Mouse (Mus musculus): Measurements from ENCODE around the gene Map3k6. TPM values are rescaled to one million over a fixed set of nuclear protein-coding genes. Genes with fewer than 3 reads are reported as not detected.

Map3k6 gene
- polyA plus RNA-seq, 1 experiment from 2014 or later: 2.1 TPM

DNA sequence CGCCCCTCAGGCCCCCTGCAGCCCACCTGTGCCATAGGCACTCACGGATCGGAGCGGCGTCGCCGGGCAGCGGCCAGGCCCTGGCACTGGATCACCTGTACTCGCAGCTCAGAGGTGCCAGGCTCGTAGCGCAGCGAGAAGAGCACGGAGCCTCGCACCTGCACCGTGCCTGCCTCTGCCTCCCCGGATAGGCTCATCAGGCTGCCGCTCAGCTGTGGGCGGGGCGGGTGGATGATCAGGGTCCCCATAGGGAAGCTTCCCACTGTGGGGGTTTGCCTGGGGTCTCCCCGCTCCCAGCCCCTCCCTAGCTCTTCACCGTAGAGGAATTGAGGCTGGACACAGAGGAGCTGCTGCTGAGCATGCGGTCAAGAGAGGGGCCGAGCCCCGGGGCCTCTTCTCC lies 16.2 kb downstream of the Map3k6 start:
- no peak for ATAC-seq
- Histone ChIP-seq H3K9ac (replicated peaks; ENCODE audit: low read depth, low read length) (no peak overlapping the region), H3K4me1 (replicated peaks; ENCODE audit: control insufficient read depth, insufficient read depth, low read length) (no peaks in the 10 kb centered on the region), H3K4me3 (replicated peaks; ENCODE audit: low read length) (no peak overlapping the region), H3K36me3 (ENCODE audit: control insufficient read depth, insufficient read depth) (no peaks in the 10 kb centered on the region), H3K4me2 (ENCODE audit: low read length) (no peak overlapping the region), H3K9me3 (ENCODE audit: control insufficient read depth, low read length) (no peaks in the 10 kb centered on the region), H3K27me3 (replicated peaks; ENCODE audit: control insufficient read depth, insufficient read depth, low read length) (peaks cover 11% of the 10 kb centered on the region), H3K27ac (ENCODE audit: low read length) (no peak overlapping the region)
- 19% methylated on average over 24 of the region's 24 CpGs for WGBS

DNA sequence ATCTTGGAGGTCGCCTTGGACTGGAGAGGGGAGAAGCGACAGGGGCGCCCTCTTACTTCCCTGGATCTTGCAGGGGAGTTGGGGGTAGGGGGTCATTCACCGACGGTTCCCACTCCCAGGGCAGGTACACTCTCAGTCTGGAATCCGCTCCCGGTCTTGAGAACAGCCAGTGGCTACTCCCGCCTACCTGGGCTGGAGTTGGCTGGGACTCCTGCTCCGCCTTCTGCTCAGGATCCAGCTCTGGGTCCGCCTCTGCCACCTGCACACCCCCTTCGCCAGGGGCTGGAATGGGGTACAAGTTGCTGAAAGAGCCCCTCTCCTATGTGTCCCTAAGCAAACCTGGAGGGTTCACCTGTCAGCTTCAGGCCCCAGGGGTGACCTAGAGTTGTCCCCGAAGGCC lies 16.6 kb downstream of the Map3k6 start:
- no peaks in the 10 kb centered on the region for H3K36me3 ChIP-seq (ENCODE audit: control insufficient read depth, insufficient read depth)
- H3K4me1 ChIP-seq (replicated peaks; ENCODE audit: control insufficient read depth, insufficient read depth, low read length): no peaks in the 10 kb centered on the region
- WGBS: 31% methylated on average over 10 of the region's 12 CpGs
- no peak overlapping the region for H3K27ac ChIP-seq (ENCODE audit: low read length)
- H3K27me3 ChIP-seq (replicated peaks; ENCODE audit: control insufficient read depth, insufficient read depth, low read length): peaks cover 7% of the 10 kb centered on the region
- no peak overlapping the region for H3K4me2 ChIP-seq (ENCODE audit: low read length)
- H3K9ac ChIP-seq (replicated peaks; ENCODE audit: low read depth, low read length): no peak overlapping the region
- no peak for ATAC-seq
- H3K9me3 ChIP-seq (ENCODE audit: control insufficient read depth, low read length): no peaks in the 10 kb centered on the region
- no peak overlapping the region for H3K4me3 ChIP-seq (replicated peaks; ENCODE audit: low read length)

DNA sequence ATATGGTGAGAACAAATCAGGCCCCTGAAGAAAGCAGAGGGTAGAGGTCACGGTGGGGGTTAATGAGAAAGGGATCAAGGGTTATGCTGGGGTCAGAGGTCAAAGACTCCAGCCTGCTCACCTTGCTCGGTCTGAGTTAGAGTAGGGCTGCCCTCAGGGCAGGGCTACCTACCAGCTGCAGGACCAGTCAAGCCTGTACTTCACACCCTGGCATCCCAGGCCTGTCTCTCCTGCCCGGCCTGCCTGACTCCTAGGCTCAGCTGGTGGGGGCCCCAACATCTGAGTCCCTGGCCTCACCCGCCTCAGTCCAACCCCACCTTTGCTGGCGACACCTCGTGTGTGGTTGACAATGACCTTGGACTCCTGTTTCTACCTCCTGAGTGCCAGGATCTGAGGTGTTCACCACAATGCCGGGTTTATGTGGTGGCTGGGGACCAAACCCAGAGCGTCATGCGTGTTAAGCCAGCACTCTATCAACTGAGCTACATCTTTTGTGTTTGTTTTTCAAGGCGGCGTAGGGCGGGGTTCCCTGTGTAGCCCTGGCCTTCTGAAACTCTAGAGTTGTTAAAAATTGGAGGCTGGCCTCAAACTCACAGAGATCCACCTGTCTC lies 17.3 kb downstream of the Map3k6 start:
- Histone ChIP-seq H3K36me3 (ENCODE audit: control insufficient read depth, insufficient read depth) (no peaks in the 10 kb centered on the region), H3K4me1 (replicated peaks; ENCODE audit: control insufficient read depth, insufficient read depth, low read length) (no peaks in the 10 kb centered on the region), H3K9ac (replicated peaks; ENCODE audit: low read depth, low read length) (no peak overlapping the region), H3K4me2 (ENCODE audit: low read length) (no peak overlapping the region), H3K27me3 (replicated peaks; ENCODE audit: control insufficient read depth, insufficient read depth, low read length) (peaks cover 2% of the 10 kb centered on the region; the same call in 1 of the 2 replicates), H3K9me3 (ENCODE audit: control insufficient read depth, low read length) (no peaks in the 10 kb centered on the region), H3K27ac (ENCODE audit: low read length) (no peak overlapping the region), H3K4me3 (replicated peaks; ENCODE audit: low read length) (no peak overlapping the region)
- 83% methylated on average over 12 of the region's 12 CpGs for WGBS
- no peak for ATAC-seq

DNA sequence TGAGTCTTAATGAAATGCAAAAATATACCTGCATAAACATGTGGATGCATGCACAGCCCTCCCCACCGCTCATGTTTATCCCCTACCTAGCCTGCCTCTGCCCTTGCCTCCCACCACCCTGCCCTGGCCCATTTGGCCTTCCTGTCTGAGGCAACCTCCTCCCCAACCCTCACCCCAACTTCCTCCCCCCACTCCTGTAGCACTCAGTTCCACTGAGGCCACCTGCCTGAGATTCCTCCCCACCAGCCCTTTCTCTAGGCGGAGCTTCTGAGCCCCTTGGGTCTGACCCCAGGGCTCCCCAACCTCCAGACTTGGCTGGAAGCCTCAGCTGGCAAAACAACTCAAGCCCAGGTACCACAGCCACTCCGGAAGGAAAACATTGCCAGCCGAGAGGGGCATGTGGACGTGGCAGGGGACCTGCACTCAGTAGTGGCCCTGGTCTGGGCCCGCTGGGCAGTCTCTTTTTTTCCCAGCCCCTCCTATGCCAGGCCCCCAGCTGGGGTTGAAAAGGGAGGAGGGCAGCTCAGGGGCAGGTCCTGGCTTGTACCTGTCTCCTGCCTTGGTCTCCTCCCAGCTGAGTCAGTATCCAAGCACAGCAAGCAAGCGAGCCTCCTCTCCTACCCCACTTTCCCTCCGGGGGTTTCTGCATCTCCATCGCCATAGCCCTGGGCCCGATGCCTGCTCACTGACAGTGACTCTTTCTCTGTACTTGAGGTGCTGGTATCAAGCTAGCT lies 21.2 kb downstream of the Map3k6 start:
- no peak for ATAC-seq
- Histone ChIP-seq H3K4me1 (replicated peaks; ENCODE audit: control insufficient read depth, insufficient read depth, low read length) (no peaks in the 10 kb centered on the region), H3K27ac (ENCODE audit: low read length) (no peak overlapping the region), H3K36me3 (ENCODE audit: control insufficient read depth, insufficient read depth) (peaks cover 24% of the 10 kb centered on the region), H3K9me3 (ENCODE audit: control insufficient read depth, low read length) (no peaks in the 10 kb centered on the region), H3K4me3 (replicated peaks; ENCODE audit: low read length) (no peak overlapping the region), H3K4me2 (ENCODE audit: low read length) (no peak overlapping the region), H3K27me3 (replicated peaks; ENCODE audit: control insufficient read depth, insufficient read depth, low read length) (no peaks in the 10 kb centered on the region), H3K9ac (replicated peaks; ENCODE audit: low read depth, low read length) (no peak overlapping the region)
- 50% methylated on average over 10 of the region's 10 CpGs for WGBS

DNA sequence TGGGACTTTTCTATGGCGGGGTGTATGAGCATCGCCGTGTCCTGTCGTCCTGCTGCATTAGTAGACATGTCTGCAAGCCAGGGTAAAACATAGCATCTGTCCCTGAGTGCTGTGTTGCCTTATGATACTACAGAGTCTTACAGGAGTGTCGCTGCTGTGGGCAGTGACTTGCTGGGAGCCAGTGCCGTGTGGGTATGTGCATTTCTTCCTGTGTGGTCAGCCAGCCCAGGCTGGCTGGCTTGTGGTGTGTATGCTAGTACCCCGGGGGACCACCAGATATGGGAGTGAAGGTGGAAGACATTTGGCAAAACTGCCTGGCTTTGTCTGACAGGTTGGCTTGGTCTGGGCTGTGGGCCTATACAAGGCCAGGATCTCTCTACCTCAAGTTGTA lies 21.8 kb downstream of the Map3k6 start:
- Histone ChIP-seq H3K27ac (ENCODE audit: low read length) (no peak overlapping the region), H3K36me3 (ENCODE audit: control insufficient read depth, insufficient read depth) (peaks cover 30% of the 10 kb centered on the region), H3K4me3 (replicated peaks; ENCODE audit: low read length) (no peak overlapping the region), H3K9ac (replicated peaks; ENCODE audit: low read depth, low read length) (no peak overlapping the region), H3K9me3 (ENCODE audit: control insufficient read depth, low read length) (no peaks in the 10 kb centered on the region), H3K27me3 (replicated peaks; ENCODE audit: control insufficient read depth, insufficient read depth, low read length) (no peaks in the 10 kb centered on the region), H3K4me1 (replicated peaks; ENCODE audit: control insufficient read depth, insufficient read depth, low read length) (no peaks in the 10 kb centered on the region), H3K4me2 (ENCODE audit: low read length) (no peak overlapping the region)
- WGBS: 72% methylated on average over 7 of the region's 7 CpGs
- no peak for ATAC-seq

DNA sequence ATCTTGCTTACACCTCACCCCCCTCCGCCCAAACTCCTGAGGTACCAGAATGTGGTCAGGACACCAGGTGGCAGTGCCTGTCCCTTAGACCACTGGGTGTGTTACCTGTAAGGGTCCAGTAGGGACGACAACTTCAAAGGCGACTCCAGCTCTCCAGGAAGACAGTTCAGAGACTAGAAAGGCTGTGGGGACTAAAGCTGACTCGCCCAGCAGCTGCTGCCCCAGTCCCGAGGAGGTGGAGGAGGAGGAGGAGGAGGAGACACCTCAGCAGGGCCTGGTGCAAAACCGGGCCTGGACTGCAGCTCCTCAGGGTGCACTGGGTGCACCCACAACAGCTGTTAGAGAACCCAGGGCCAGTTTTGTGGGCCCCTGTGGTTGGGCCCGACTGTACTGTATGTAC lies 22.3 kb downstream of the Map3k6 start, which contains the start of gene Sytl1:
Gene Sytl1, minus strand, starts transcription at position 232 of the 400 bp plus-strand sequence.
- no peaks in the 10 kb centered on the region for H3K4me1 ChIP-seq (replicated peaks; ENCODE audit: control insufficient read depth, insufficient read depth, low read length)
- H3K27ac ChIP-seq (ENCODE audit: low read length): no peak within 1 kb of the TSS
- peaks cover 35% of the 10 kb centered on the region for H3K36me3 ChIP-seq (ENCODE audit: control insufficient read depth, insufficient read depth)
- 50% methylated on average over 7 of the region's 7 CpGs for WGBS
- no peak for ATAC-seq
- no peak within 1 kb of the TSS for H3K4me3 ChIP-seq (replicated peaks; ENCODE audit: low read length)
- H3K9me3 ChIP-seq (ENCODE audit: control insufficient read depth, low read length): no peaks in the 10 kb centered on the region
- no peak within 1 kb of the TSS for H3K4me2 ChIP-seq (ENCODE audit: low read length)
- H3K9ac ChIP-seq (replicated peaks; ENCODE audit: low read depth, low read length): no peak within 1 kb of the TSS
- no peaks in the 10 kb centered on the region for H3K27me3 ChIP-seq (replicated peaks; ENCODE audit: control insufficient read depth, insufficient read depth, low read length)

DNA sequence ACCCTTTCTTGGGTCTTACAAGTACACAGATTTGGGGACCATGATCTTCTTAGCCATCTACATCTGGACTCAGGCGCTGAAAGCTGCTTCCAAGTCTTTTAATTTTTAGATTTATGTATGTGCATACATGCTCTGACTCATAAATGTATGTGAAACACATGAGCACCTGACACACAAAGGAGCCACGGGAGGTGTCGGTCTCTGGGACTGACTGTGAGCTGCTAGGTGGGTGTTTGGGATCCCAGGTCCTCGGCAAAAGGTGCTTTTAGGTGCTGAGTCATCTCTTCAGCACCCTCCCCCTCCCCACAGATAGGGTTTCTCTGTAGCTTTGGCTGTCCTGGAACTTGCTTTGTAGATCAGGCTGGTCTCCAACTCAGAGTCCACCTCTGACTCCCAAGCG lies 23.1 kb downstream of the Map3k6 start:
- Histone ChIP-seq H3K9me3 (ENCODE audit: control insufficient read depth, low read length) (no peaks in the 10 kb centered on the region), H3K27me3 (replicated peaks; ENCODE audit: control insufficient read depth, insufficient read depth, low read length) (no peaks in the 10 kb centered on the region), H3K9ac (replicated peaks; ENCODE audit: low read depth, low read length) (no peak overlapping the region), H3K4me3 (replicated peaks; ENCODE audit: low read length) (no peak overlapping the region), H3K4me1 (replicated peaks; ENCODE audit: control insufficient read depth, insufficient read depth, low read length) (no peaks in the 10 kb centered on the region), H3K4me2 (ENCODE audit: low read length) (no peak overlapping the region), H3K27ac (ENCODE audit: low read length) (no peak overlapping the region), H3K36me3 (ENCODE audit: control insufficient read depth, insufficient read depth) (peaks cover 43% of the 10 kb centered on the region)
- ATAC-seq: no peak
- 93% methylated on average over 5 of the region's 5 CpGs for WGBS

DNA sequence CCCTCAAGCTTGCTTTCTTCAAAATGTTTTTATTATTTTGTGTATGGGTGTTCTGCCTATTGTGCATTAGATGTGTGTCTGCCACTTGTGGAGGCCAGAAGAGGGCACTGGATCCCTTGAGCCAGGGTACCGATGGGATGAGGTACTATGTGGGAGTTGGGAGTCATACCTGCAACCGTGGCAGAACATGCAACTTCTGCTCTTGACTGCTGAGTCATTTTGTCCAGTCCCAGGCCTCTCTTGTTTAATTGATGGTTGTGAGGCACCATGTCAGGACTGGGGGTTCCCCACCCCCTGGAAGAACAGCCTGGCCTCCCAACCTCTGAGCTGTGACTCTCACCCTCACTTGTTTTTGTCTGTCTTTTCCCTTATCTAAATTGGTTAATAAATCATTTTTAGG lies 23.9 kb downstream of the Map3k6 start:
- 100% methylated on average over 2 of the region's 2 CpGs for WGBS
- H3K36me3 ChIP-seq (ENCODE audit: control insufficient read depth, insufficient read depth): peaks cover 51% of the 10 kb centered on the region

DNA sequence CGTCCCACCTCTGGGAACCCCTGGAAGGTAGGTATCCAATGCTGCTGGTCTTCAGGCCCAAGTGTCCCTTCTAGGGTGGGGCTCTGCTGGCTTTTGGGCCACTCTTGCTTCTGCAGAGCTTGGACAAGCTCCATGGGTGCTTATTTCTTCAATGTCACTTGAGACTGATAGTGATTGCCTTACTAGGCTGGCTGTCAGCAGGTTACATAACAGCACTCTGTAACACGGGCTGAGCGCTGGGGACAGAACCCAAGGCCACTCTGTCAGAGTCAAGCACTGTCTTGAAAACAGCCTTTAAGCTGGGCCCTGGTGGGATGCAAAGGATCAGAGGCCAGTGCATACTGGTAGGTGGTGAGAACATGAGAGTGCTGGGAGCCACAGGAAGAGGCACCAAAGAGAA lies 24.7 kb downstream of the Map3k6 start:
- no peaks in the 10 kb centered on the region for H3K27me3 ChIP-seq (replicated peaks; ENCODE audit: control insufficient read depth, insufficient read depth, low read length)
- H3K4me1 ChIP-seq (replicated peaks; ENCODE audit: control insufficient read depth, insufficient read depth, low read length): no peaks in the 10 kb centered on the region
- H3K9me3 ChIP-seq (ENCODE audit: control insufficient read depth, low read length): no peaks in the 10 kb centered on the region
- H3K9ac ChIP-seq (replicated peaks; ENCODE audit: low read depth, low read length): no peak overlapping the region
- WGBS: 94% methylated on average over 3 of the region's 3 CpGs
- peaks cover 52% of the 10 kb centered on the region for H3K36me3 ChIP-seq (ENCODE audit: control insufficient read depth, insufficient read depth)
- H3K4me3 ChIP-seq (replicated peaks; ENCODE audit: low read length): no peak overlapping the region
- no peak overlapping the region for H3K27ac ChIP-seq (ENCODE audit: low read length)
- H3K4me2 ChIP-seq (ENCODE audit: low read length): no peak overlapping the region
- no peak for ATAC-seq

More for the DNA sequence above, 23.9 kb downstream of the Map3k6 start:
- no peak overlapping the region for H3K4me3 ChIP-seq (replicated peaks; ENCODE audit: low read length)
- no peaks in the 10 kb centered on the region for H3K27me3 ChIP-seq (replicated peaks; ENCODE audit: control insufficient read depth, insufficient read depth, low read length)
- no peak overlapping the region for H3K9ac ChIP-seq (replicated peaks; ENCODE audit: low read depth, low read length)
- H3K4me2 ChIP-seq (ENCODE audit: low read length): no peak overlapping the region
- no peaks in the 10 kb centered on the region for H3K9me3 ChIP-seq (ENCODE audit: control insufficient read depth, low read length)
- ATAC-seq: no peak
- no peak overlapping the region for H3K27ac ChIP-seq (ENCODE audit: low read length)
- no peaks in the 10 kb centered on the region for H3K4me1 ChIP-seq (replicated peaks; ENCODE audit: control insufficient read depth, insufficient read depth, low read length)

Data from forebrain, embryonic 16.5 days (tissue).